Mouse (Mus musculus): ENCODE results near the gene Naa20. TPM values are rescaled to one million over a fixed set of nuclear protein-coding genes. Genes with fewer than 3 reads are reported as not detected.

Gene Naa20
- 171 and 172 TPM in 2 replicates for polyA plus RNA-seq (2015; fragmentation: Nextera tagmentation; extraction: Ambion mirVana)

GRCm38 (mm10) chr2:145901861-145902260 is at the start of gene Naa20:
Naa20 (plus strand) TSS chr2:145902099.

GRCm38 (mm10) chr2:145934339-145935231 is 32.7 kb downstream of the Naa20 start, which contains the start of the genes Cfap61 and Crnkl1:
Cfap61 (plus strand) TSS chr2:145934784.
Crnkl1 (minus strand) TSS chr2:145935014.

Small RNA genes within 50 kb of the gene (microRNA-seq; reads per million reads assigned to microRNA genes)
- gene Gm25026: not detected

Other genes starting within 250 kb of the Naa20 start
- gene Rin2, start 226.9 kb upstream of the Naa20 start, polyA plus RNA-seq (2015; fragmentation: Nextera tagmentation; extraction: Ambion mirVana): 9.9 and 10.5 TPM in 2 replicates
- gene Cfap61, start 32.7 kb downstream of the Naa20 start, polyA plus RNA-seq (2015; fragmentation: Nextera tagmentation; extraction: Ambion mirVana): 3.9 and 5.2 TPM in 2 replicates
- 14.3 and 16.0 TPM in 2 replicates for gene Crnkl1, start 32.9 kb downstream of the Naa20 start, polyA plus RNA-seq (2015; fragmentation: Nextera tagmentation; extraction: Ambion mirVana)